Mouse (Mus musculus) stomach, embryonic 15.5 days (tissue): ENCODE measurements around the gene Zdhhc19. TPM values are rescaled to one million over a fixed set of nuclear protein-coding genes. Genes with fewer than 3 reads are reported as not detected.

ENCODE experiments used
- ATAC-seq: fragments of 200-750 bp; cut with Nextera tagmentation; 2 replicates; pipeline ENCODE4 v1.8.0; 2017; ENCODE audit warnings: low read depth, moderate number of reproducible peaks, moderate TSS enrichment; ENCODE audit not compliant: insufficient read depth, low FRiP score
- H3K27ac ChIP-seq: fragments of 300-500 bp; sonication (generic); 2 replicates; pipeline ENCODE4 v1.5.1; 2015; ENCODE audit warnings: mild to moderate bottlenecking, inconsistent platforms
- H3K27me3 ChIP-seq: fragments of 300-500 bp; sonication (generic); replicated peaks from 2 replicates; pipeline ENCODE4 v1.6.1; 2015; ENCODE audit warnings: inconsistent platforms
- H3K36me3 ChIP-seq: fragments of 300-500 bp; sonication (generic); 2 replicates; pipeline ENCODE4 v1.6.1; 2015; ENCODE audit warnings: inconsistent platforms
- H3K4me1 ChIP-seq: fragments of 300-500 bp; sonication (generic); 2 replicates; pipeline ENCODE4 v1.6.1; 2015; ENCODE audit warnings: inconsistent platforms
- H3K4me2 ChIP-seq: fragments of 300-500 bp; sonication (generic); 2 replicates; pipeline ENCODE4 v1.6.1; 2015; ENCODE audit warnings: mild to moderate bottlenecking, inconsistent platforms
- H3K4me3 ChIP-seq: fragments of 300-500 bp; sonication (generic); replicated peaks from 2 replicates; pipeline ENCODE4 v1.5.1; 2015; ENCODE audit warnings: inconsistent platforms
- H3K9ac ChIP-seq: fragments of 300-500 bp; sonication (generic); 2 replicates; pipeline ENCODE4 v1.6.1; 2015; ENCODE audit warnings: inconsistent platforms
- H3K9me3 ChIP-seq: fragments of 300-500 bp; sonication (generic); 2 replicates; pipeline ENCODE4 v1.6.1; 2016; ENCODE audit warnings: inconsistent platforms
- WGBS: fragments of 180-500 bp; shearing (Covaris S2); methylation state at CpG from one replicate; pipeline ENCODE4 v1.1.7; 2015; 5-methylcytosine and 5-hydroxymethylcytosine counted together
- polyA plus RNA-seq: library from polyadenylated mRNA; unstranded; fragments of >200 nt; fragmentation: Nextera tagmentation; extraction: Ambion mirVana; gene quantifications from 2 replicates; pipeline ENCODE4 v1.2.1, GENCODE M21; 2015

Zdhhc19 gene
- polyA plus RNA-seq: 0.21 and 0.22 TPM in 2 replicates

DNA sequence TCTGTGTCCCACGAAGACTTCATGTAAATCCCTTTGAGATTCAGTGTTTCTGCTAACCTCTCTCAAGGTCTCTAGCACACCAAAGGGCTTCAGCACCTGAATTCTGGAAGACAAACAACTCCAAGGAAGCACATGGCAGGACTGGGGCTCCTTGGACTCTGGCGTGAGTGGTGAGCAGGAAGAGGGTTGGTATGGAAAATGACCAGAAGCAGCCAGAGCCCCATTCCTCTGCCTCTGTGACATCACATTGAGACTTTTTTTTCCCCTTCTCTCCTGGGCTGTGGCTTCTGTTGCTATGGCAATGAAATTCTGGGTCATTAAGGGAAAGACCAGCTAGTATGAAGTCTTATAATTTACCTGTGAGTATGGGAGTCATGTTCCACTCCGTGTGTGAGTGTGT lies at the start of gene Zdhhc19:
TSS of gene Zdhhc19 (plus strand) at position 301 of the 400 bp plus-strand sequence.
- H3K4me2 ChIP-seq: no peak within 1 kb of the TSS
- no peak within 1 kb of the TSS for H3K27ac ChIP-seq
- WGBS: 64% methylated on average over 3 of the region's 3 CpGs
- H3K9me3 ChIP-seq: no peaks in the 10 kb centered on the region
- 0 out of 2 replicates have a peak, but pooled peaks cover 2% of the 10 kb centered on the region for H3K4me1 ChIP-seq
- H3K27me3 ChIP-seq: no peaks in the 10 kb centered on the region
- no peak within 1 kb of the TSS for H3K4me3 ChIP-seq
- ATAC-seq: no peak
- H3K36me3 ChIP-seq: no peaks in the 10 kb centered on the region
- no peak within 1 kb of the TSS for H3K9ac ChIP-seq

DNA sequence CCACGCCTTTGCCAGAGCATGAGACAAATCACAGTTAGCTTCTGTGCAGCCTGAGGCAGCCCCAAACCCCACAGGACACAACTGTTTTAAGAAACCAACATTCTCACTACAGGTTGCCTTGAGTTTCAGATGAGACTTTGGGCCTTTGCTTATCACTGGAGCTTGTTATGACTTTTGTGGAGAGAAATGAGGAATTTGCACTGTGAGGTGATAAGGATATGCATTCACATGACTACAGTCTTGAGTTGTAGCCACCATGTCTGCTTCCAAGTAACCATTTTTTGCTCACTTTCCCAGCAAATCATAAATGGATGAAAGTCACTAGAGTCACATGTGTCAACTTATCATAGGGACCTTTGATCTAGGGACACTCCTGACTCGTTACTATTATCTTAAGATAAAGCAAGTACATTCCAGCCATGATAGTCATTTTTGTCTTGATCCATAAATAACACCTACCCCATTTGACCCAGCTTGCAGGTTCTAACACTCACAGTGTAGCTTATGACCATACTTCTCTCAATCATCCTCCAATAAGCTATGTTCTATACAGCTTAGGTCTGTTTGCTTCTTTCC lies 49.4 kb upstream of the Zdhhc19 start:
- H3K4me1 ChIP-seq: no peaks in the 10 kb centered on the region
- no peaks in the 10 kb centered on the region for H3K27me3 ChIP-seq
- H3K27ac ChIP-seq: no peak overlapping the region
- no peak overlapping the region for H3K9ac ChIP-seq
- no peak overlapping the region for H3K4me2 ChIP-seq
- no peaks in the 10 kb centered on the region for H3K9me3 ChIP-seq
- H3K36me3 ChIP-seq: no peaks in the 10 kb centered on the region
- no peak for ATAC-seq
- 77% methylated on average over 2 of the region's 2 CpGs for WGBS
- H3K4me3 ChIP-seq: no peak overlapping the region

DNA sequence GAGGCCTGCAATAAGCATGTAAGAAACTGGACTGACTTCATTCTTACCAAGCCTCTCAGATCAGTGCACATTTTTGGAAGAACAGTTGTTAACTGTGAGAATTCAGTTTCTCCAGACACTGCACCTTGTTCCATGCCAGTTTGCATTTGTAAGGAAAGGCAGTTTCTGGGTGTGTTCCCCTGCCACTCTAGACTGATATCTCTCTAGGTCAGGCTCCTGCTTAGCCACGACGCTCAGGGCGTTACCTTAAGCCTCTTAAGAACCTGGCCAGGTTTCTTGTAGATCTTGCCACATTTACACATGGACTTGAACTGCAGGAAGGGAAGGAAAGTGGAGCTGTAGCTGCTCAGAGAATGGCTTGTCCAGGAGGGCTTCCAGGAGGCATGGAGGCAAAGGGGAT lies 46.4 kb upstream of the Zdhhc19 start:
- ATAC-seq: peak; percentile 90; the same call in 1 of the 2 replicates
- 59% methylated on average over 3 of the region's 3 CpGs for WGBS
- no peak overlapping the region for H3K4me2 ChIP-seq
- H3K4me3 ChIP-seq: no peak overlapping the region
- H3K9ac ChIP-seq: no peak overlapping the region
- no peaks in the 10 kb centered on the region for H3K36me3 ChIP-seq
- peak overlapping the region; percentile 41; the same call in 1 of the 2 replicates for H3K27ac ChIP-seq
- no peaks in the 10 kb centered on the region for H3K4me1 ChIP-seq
- H3K9me3 ChIP-seq: no peaks in the 10 kb centered on the region
- no peaks in the 10 kb centered on the region for H3K27me3 ChIP-seq

DNA sequence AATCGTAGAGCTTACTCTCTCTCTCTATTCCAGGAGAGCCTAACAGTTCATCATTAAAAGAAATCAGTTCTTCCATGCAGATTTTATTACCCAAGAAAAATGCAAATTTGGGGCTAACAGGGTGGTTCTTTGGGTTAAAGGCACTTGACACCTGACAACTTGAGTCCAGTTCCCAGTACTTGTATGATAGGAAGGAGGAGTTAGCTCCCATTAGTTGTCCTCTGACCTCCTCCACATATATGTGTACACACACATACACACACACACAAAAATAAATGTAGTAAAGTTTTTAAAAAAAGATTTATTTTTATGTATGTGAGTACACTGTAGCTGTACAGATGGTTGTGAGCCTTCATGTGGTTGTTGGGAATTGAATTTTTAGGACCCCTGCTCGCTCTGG lies 45.9 kb upstream of the Zdhhc19 start:
- no peak overlapping the region for H3K4me2 ChIP-seq
- WGBS: 98% methylated on average over 2 of the region's 2 CpGs
- H3K4me3 ChIP-seq: no peak overlapping the region
- no peaks in the 10 kb centered on the region for H3K36me3 ChIP-seq
- H3K9ac ChIP-seq: no peak overlapping the region
- no peak for ATAC-seq
- H3K4me1 ChIP-seq: no peaks in the 10 kb centered on the region
- peak overlapping the region; percentile 33; the same call in 1 of the 2 replicates for H3K27ac ChIP-seq
- H3K9me3 ChIP-seq: no peaks in the 10 kb centered on the region
- no peaks in the 10 kb centered on the region for H3K27me3 ChIP-seq

DNA sequence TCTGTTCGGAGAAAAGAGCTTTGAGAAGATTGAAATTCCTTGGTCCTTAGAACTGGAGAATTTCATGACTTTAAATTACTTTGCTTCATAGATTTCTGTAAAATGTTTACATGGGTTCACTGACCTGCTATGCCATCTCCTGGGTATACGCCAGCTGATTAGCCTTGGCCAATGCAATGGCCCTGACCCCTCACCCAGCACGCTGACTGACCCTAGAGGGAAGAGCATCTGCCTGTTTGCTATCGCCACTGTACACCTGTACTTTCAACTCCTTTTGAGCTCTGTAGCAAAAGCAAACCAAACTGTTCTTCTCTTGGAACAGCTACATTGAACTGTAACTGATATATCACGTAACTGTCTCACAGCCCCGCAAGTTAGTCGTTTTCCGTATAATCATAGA lies 43.0 kb upstream of the Zdhhc19 start:
- no peak for ATAC-seq
- no peak overlapping the region for H3K4me3 ChIP-seq
- H3K4me1 ChIP-seq: no peaks in the 10 kb centered on the region
- no peaks in the 10 kb centered on the region for H3K9me3 ChIP-seq
- H3K27ac ChIP-seq: no peak overlapping the region
- H3K9ac ChIP-seq: no peak overlapping the region
- H3K4me2 ChIP-seq: no peak overlapping the region
- 90% methylated on average over 8 of the region's 8 CpGs for WGBS
- H3K27me3 ChIP-seq: no peaks in the 10 kb centered on the region
- no peaks in the 10 kb centered on the region for H3K36me3 ChIP-seq

DNA sequence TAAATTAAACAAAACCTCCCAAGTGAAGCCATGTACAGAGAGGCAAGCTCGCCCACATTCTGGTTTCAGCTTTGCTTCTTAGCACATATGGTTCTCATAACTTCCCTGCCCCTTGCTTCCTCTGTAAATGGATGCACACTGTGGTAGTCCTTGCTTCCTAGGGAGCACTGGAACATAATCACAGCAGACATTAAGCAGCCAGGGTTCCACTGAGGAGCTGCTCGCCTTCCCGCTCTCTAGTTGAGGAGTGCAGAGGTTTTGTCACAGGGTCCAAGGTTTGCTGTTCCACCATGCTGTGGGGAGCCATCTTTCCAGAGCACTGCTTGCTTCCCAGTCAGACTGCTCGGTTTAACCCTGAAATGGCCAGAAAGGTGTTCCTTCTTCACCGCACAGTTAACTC lies 41.4 kb upstream of the Zdhhc19 start:
- Histone ChIP-seq H3K4me2 (no peak overlapping the region), H3K27me3 (no peaks in the 10 kb centered on the region), H3K9ac (no peak overlapping the region), H3K27ac (no peak overlapping the region), H3K36me3 (no peaks in the 10 kb centered on the region), H3K4me1 (no peaks in the 10 kb centered on the region), H3K4me3 (no peak overlapping the region), H3K9me3 (no peaks in the 10 kb centered on the region)
- no peak for ATAC-seq
- 92% methylated on average over 5 of the region's 5 CpGs for WGBS

DNA sequence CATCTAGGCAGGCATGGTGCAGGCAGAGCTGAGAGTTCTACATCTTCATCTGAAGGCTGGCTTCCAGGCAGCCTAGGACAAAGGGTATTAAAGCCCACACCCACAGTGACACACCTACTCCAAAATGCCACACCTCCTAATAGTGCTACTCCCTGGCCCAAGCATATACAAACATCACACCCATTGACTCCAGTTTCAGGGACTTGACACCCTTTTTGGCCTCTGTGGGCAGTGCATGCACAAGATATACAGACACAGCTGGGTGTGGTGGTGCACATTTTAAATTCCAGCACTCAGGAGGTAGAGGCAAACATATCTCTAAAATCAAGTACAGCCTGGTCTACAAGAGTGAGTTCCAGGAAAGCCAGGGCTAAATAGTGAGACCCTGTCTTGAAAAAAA lies 40.0 kb upstream of the Zdhhc19 start:
- H3K9ac ChIP-seq: no peak overlapping the region
- no peaks in the 10 kb centered on the region for H3K36me3 ChIP-seq
- H3K4me2 ChIP-seq: no peak overlapping the region
- H3K4me3 ChIP-seq: no peak overlapping the region
- no peaks in the 10 kb centered on the region for H3K9me3 ChIP-seq
- no peaks in the 10 kb centered on the region for H3K27me3 ChIP-seq
- no peak overlapping the region for H3K27ac ChIP-seq
- no peaks in the 10 kb centered on the region for H3K4me1 ChIP-seq
- ATAC-seq: no peak

DNA sequence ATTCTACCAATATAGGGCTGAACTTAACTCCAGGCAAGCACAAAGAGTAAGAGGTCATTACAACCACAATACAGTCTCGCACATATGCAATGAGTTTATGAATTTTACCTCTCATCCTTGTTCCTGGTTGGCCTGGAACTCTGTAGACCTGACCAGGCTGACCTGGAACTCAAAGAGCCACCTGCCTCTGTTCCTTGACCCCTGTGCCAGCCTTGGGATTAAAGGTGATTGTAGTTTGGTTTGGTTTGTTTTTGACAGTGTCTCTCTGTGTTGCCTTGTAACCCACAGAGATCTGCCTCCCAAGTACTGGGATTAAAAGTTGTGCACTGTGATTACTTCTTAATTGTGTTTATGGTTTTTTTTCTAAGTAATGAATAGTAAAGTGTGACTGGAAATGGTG lies 39.3 kb upstream of the Zdhhc19 start:
- no peak overlapping the region for H3K4me3 ChIP-seq
- H3K9me3 ChIP-seq: no peaks in the 10 kb centered on the region
- ATAC-seq: no peak
- H3K36me3 ChIP-seq: no peaks in the 10 kb centered on the region
- H3K4me1 ChIP-seq: no peaks in the 10 kb centered on the region
- no peak overlapping the region for H3K27ac ChIP-seq
- 87% methylated on average over 1 of the region's 1 CpGs for WGBS
- H3K9ac ChIP-seq: no peak overlapping the region
- no peaks in the 10 kb centered on the region for H3K27me3 ChIP-seq
- H3K4me2 ChIP-seq: no peak overlapping the region

DNA sequence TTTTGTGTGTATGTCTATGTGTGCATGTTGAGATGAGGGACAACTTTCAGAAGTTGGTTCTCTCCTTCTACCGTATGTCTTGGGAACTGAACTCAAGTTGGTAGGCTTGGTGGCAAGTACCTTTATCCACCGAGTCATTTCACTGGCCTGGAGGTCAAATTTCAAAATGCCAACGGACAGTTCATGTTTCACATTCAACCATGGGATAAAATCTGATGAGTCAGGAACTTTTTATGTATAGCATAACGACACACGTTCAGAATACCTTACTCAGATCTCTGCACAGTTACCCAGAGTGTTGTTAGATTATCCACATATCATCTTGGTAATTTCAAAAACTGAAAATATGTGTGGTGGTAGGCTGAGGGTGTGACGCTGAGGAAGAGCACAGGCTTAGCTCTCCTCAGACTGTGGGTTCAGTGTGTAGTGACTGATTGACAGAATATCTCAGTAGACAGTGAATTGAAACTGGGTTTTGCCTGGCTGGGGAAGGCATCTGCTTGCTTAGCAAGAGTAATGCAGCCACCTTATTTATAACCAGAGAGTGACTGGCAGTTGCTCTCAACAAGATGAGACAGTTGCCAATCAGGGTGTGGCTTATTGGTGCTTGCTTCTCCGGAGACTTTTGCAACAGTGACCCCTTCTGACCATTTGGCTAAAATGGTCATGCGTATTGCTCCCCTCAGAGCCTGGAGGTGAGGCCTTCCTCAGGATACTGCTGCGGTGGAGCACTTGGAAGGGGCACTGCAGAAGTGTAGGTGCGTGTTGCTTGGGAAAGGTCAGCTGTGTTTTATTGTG lies 38.3 kb upstream of the Zdhhc19 start:
- Histone ChIP-seq H3K9ac (no peak overlapping the region), H3K27me3 (no peaks in the 10 kb centered on the region), H3K4me1 (no peaks in the 10 kb centered on the region), H3K9me3 (no peaks in the 10 kb centered on the region), H3K27ac (no peak overlapping the region), H3K4me2 (no peak overlapping the region), H3K36me3 (peaks cover 2% of the 10 kb centered on the region; the same call in 1 of the 2 replicates), H3K4me3 (no peak overlapping the region)
- no peak for ATAC-seq
- 63% methylated on average over 10 of the region's 10 CpGs for WGBS

DNA sequence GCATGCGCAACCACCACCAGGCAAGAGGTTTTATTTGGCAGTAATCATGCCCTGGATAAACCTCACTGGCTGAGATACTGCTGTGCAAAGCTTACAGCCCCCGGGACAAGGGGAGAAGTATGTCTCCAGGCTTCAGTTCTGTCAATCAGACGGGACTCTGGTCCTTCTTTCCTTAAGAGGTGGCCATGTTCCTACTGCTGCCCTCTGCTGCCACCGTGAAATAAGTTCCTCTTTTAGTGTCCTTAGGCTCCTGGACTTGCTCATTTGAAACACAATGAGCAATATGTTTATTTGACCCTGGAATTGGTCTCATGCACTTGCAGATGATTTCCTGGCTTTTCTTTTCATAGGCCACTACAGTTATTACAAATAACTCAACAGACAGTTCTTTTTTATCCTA lies 35.5 kb upstream of the Zdhhc19 start:
- no peak overlapping the region for H3K27ac ChIP-seq
- H3K4me3 ChIP-seq: no peak overlapping the region
- no peaks in the 10 kb centered on the region for H3K9me3 ChIP-seq
- H3K4me1 ChIP-seq: no peaks in the 10 kb centered on the region
- ATAC-seq: no peak
- 61% methylated on average over 4 of the region's 4 CpGs for WGBS
- no peaks in the 10 kb centered on the region for H3K27me3 ChIP-seq
- no peak overlapping the region for H3K9ac ChIP-seq
- no peak overlapping the region for H3K4me2 ChIP-seq
- H3K36me3 ChIP-seq: peaks cover 11% of the 10 kb centered on the region; the same call in 1 of the 2 replicates

DNA sequence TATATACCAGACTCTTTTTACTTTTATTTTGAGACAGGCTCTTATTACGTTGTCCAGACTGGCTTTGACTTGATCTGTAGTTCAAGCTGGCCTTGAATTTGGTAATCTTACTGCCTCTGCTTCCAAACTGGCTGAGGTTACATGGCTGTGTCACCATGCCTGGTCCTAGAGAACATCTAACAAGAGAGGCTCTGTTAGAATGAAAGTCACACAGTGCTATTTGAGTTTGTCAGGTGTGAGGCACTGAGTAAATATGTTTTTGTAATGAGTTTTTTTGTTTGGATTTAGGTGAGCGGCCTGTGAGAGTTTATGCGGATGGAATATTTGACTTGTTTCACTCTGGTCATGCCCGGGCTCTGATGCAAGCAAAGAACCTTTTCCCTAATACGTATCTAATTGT lies 34.4 kb upstream of the Zdhhc19 start:
- Histone ChIP-seq H3K4me2 (no peak overlapping the region), H3K36me3 (peaks cover 11% of the 10 kb centered on the region; the same call in 1 of the 2 replicates), H3K4me1 (no peaks in the 10 kb centered on the region), H3K27me3 (no peaks in the 10 kb centered on the region), H3K27ac (no peak overlapping the region), H3K9ac (no peak overlapping the region), H3K9me3 (no peaks in the 10 kb centered on the region), H3K4me3 (no peak overlapping the region)
- no peak for ATAC-seq
- 77% methylated on average over 5 of the region's 5 CpGs for WGBS

DNA sequence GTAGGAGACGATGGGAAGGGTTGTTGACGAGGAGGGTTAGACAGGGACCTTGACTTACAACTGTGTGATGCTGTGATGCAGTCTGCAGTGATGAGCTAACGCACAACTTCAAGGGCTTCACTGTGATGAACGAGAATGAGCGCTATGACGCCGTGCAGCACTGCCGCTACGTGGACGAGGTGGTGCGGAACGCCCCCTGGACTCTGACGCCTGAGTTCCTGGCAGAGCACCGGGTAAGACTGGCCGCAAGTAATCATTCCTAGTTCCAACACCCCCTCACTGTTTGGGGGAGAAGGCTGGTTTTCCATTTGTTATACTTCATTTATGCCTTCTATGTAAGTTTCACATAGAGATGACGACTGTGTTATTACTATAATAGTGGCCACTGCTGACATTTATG lies 33.1 kb upstream of the Zdhhc19 start:
- Histone ChIP-seq H3K4me2 (no peak overlapping the region), H3K4me1 (no peaks in the 10 kb centered on the region), H3K9me3 (no peaks in the 10 kb centered on the region), H3K36me3 (peaks cover 18% of the 10 kb centered on the region; the same call in 1 of the 2 replicates), H3K27me3 (no peaks in the 10 kb centered on the region), H3K27ac (peak overlapping the region; percentile 57; the same call in 1 of the 2 replicates), H3K4me3 (no peak overlapping the region), H3K9ac (no peak overlapping the region)
- ATAC-seq: no peak
- WGBS: 90% methylated on average over 16 of the region's 16 CpGs
